Mouse (Mus musculus): ENCODE measurements around the gene Arap1.

- TF ChIP-seq POLR2A (IDR thresholded peaks at IDR 0.05; ENCODE audit: borderline replicate concordance, insufficient read depth, low read length) (no peak), CTCF (IDR thresholded peaks at IDR 0.05; ENCODE audit: borderline replicate concordance, insufficient read depth, low read depth, low read length) (no peak)
Observed at GRCm38 (mm10) chr7:101414209-101414608, 66.3 kb downstream of the Arap1 start.
